Mouse (Mus musculus) lung, embryonic 14.5 days (tissue): ENCODE results near the gene Rab12. TPM values are rescaled to one million over a fixed set of nuclear protein-coding genes. Genes with fewer than 3 reads are reported as not detected.

Experiments
- ATAC-seq: fragments of 200-750 bp; cut with Nextera tagmentation; 2 replicates; pipeline ENCODE4 v1.8.0; 2017; ENCODE audit warnings: mild to moderate bottlenecking, moderate TSS enrichment, moderate library complexity; ENCODE audit not compliant: insufficient read depth
- DNase-seq: peaks from one replicate; pipeline ENCODE4 v3.0.0-alpha.2; 2015
- H3K27ac ChIP-seq: fragments of 300-500 bp; sonication (generic); 2 replicates; pipeline ENCODE4 v1.5.1; 2014; ENCODE audit warnings: low read depth, mild to moderate bottlenecking, moderate library complexity
- H3K27me3 ChIP-seq: fragments of 300-500 bp; sonication (generic); 2 replicates; pipeline ENCODE4 v1.6.1; 2014; ENCODE audit warnings: low read length, control low read depth; ENCODE audit not compliant: insufficient read depth
- H3K36me3 ChIP-seq: fragments of 300-500 bp; sonication (generic); 2 replicates; pipeline ENCODE4 v1.6.1; 2014; ENCODE audit warnings: control low read depth; ENCODE audit not compliant: insufficient read depth
- H3K4me1 ChIP-seq: fragments of 300-500 bp; sonication (generic); 2 replicates; pipeline ENCODE4 v1.6.1; 2014; ENCODE audit warnings: antibody characterized with exemption, control low read depth; ENCODE audit not compliant: insufficient read depth
- H3K4me2 ChIP-seq: fragments of 300-500 bp; sonication (generic); 2 replicates; pipeline ENCODE4 v1.6.1; 2014; ENCODE audit warnings: mild to moderate bottlenecking
- H3K4me3 ChIP-seq: fragments of 300-500 bp; sonication (generic); 2 replicates; pipeline ENCODE4 v1.5.1; 2014; ENCODE audit warnings: low read depth, low read length
- H3K9ac ChIP-seq: fragments of 300-500 bp; sonication (generic); 2 replicates; pipeline ENCODE4 v1.6.1; 2014
- H3K9me3 ChIP-seq: fragments of 300-500 bp; sonication (generic); 2 replicates; pipeline ENCODE4 v1.6.1; 2016; ENCODE audit warnings: low read depth, low read length, control low read depth
- CTCF ChIP-seq: IDR thresholded peaks from 2 replicates; pipeline ENCODE4 v1.5.1; 2016; ENCODE audit warnings: antibody characterized with exemption, low read depth
- WGBS: fragments of 180-500 bp; shearing (Covaris S2); extraction: QIAGEN DNeasy Blood & Tissue Kit; methylation state at CpG from one replicate; pipeline ENCODE4 v1.1.7; 2014; 5-methylcytosine and 5-hydroxymethylcytosine counted together
- polyA plus RNA-seq: library from polyadenylated mRNA; unstranded; fragments of >200 nt; fragmentation: Nextera tagmentation; extraction: Ambion mirVana; gene quantifications from 2 replicates; pipeline ENCODE4 v1.2.1, GENCODE M21; 2014

The Rab12 gene
- polyA plus RNA-seq, 1 experiment from 2014 or later = 67.4 TPM

- ATAC-seq (no peak), DNase-seq (no peak)
- H3K36me3 ChIP-seq = no peaks in the 10 kb centered on the region
- no peak for TF ChIP-seq CTCF
- H3K4me2 ChIP-seq = no peak overlapping the region
- no peak overlapping the region for H3K27ac ChIP-seq
- 74% methylated on average over 9 of the region's 9 CpGs for WGBS
- H3K4me3 ChIP-seq = no peak overlapping the region
- H3K4me1 ChIP-seq = no peaks in the 10 kb centered on the region
- H3K9me3 ChIP-seq = no peaks in the 10 kb centered on the region
- peaks cover 15% of the 10 kb centered on the region for H3K27me3 ChIP-seq
- no peak overlapping the region for H3K9ac ChIP-seq
Observed at GRCm38 (mm10) chr17:66483651-66484454, 35.7 kb downstream of the Rab12 start.

GRCm38 (mm10) chr17:66481295-66481694 lies 38.2 kb downstream of the Rab12 start:
- DNase-seq (no peak), ATAC-seq (no peak)
- Histone ChIP-seq H3K4me2 (no peak overlapping the region), H3K27ac (no peak overlapping the region), H3K27me3 (peaks cover 22% of the 10 kb centered on the region), H3K36me3 (no peaks in the 10 kb centered on the region), H3K4me3 (no peak overlapping the region), H3K9me3 (no peaks in the 10 kb centered on the region), H3K4me1 (no peaks in the 10 kb centered on the region), H3K9ac (no peak overlapping the region)
- no peak for TF ChIP-seq CTCF
- WGBS = 70% methylated on average over 5 of the region's 5 CpGs

- H3K4me1 ChIP-seq = no peaks in the 10 kb centered on the region
- H3K4me2 ChIP-seq = peak overlapping the region; percentile 38
- no peak for ATAC-seq
- H3K4me3 ChIP-seq = no peak overlapping the region; the same call in 1 of the 2 replicates
- H3K27me3 ChIP-seq = peaks cover 22% of the 10 kb centered on the region
- DNase-seq = no peak
- H3K9me3 ChIP-seq = no peaks in the 10 kb centered on the region
- TF ChIP-seq CTCF = no peak
- H3K9ac ChIP-seq = no peak overlapping the region
- 35% methylated on average over 17 of the region's 17 CpGs for WGBS
- no peaks in the 10 kb centered on the region for H3K36me3 ChIP-seq
- no peak overlapping the region for H3K27ac ChIP-seq
Observed at GRCm38 (mm10) chr17:66480491-66481278, 38.8 kb downstream of the Rab12 start.

GRCm38 (mm10) chr17:66479813-66480490 lies 39.6 kb downstream of the Rab12 start:
- H3K9me3 ChIP-seq = no peaks in the 10 kb centered on the region
- H3K9ac ChIP-seq = no peak overlapping the region
- peak overlapping the region; percentile 6; the same call in 1 of the 2 replicates for H3K4me3 ChIP-seq
- H3K4me1 ChIP-seq = no peaks in the 10 kb centered on the region
- WGBS = 16% methylated on average over 21 of the region's 21 CpGs
- peaks cover 22% of the 10 kb centered on the region for H3K27me3 ChIP-seq
- no peak for TF ChIP-seq CTCF
- no peak overlapping the region for H3K27ac ChIP-seq
- H3K36me3 ChIP-seq = no peaks in the 10 kb centered on the region
- 0 out of 2 replicates have a peak, but pooled peaks have one; percentile 37 for ATAC-seq
- peak overlapping the region; percentile 38 for H3K4me2 ChIP-seq
- no peak for DNase-seq

GRCm38 (mm10) chr17:66479311-66479710 lies 40.2 kb downstream of the Rab12 start:
- Histone ChIP-seq H3K27me3 (peaks cover 22% of the 10 kb centered on the region), H3K4me1 (no peaks in the 10 kb centered on the region), H3K9ac (no peak overlapping the region), H3K9me3 (no peaks in the 10 kb centered on the region), H3K4me3 (no peak overlapping the region), H3K27ac (no peak overlapping the region), H3K36me3 (no peaks in the 10 kb centered on the region), H3K4me2 (peak overlapping the region; percentile 38)
- no peak for TF ChIP-seq CTCF
- DNase-seq (peak; percentile 39), ATAC-seq (no peak)
- WGBS = 29% methylated on average over 13 of the region's 13 CpGs

GRCm38 (mm10) chr17:66473205-66473604 lies 46.3 kb downstream of the Rab12 start:
- H3K4me3 ChIP-seq = no peak overlapping the region
- no peak for TF ChIP-seq CTCF
- no peaks in the 10 kb centered on the region for H3K36me3 ChIP-seq
- no peaks in the 10 kb centered on the region for H3K9me3 ChIP-seq
- H3K4me2 ChIP-seq = no peak overlapping the region
- ATAC-seq (no peak), DNase-seq (no peak)
- no peak overlapping the region for H3K9ac ChIP-seq
- no peaks in the 10 kb centered on the region for H3K4me1 ChIP-seq
- H3K27me3 ChIP-seq = 0 out of 2 replicates have a peak, but pooled peaks cover 1% of the 10 kb centered on the region
- no peak overlapping the region for H3K27ac ChIP-seq
- 86% methylated on average over 1 of the region's 1 CpGs for WGBS

GRCm38 (mm10) chr17:66471775-66472174 lies 47.8 kb downstream of the Rab12 start:
- H3K27ac ChIP-seq = no peak overlapping the region
- H3K36me3 ChIP-seq = no peaks in the 10 kb centered on the region
- no peak for ATAC-seq
- H3K4me1 ChIP-seq = no peaks in the 10 kb centered on the region
- no peaks in the 10 kb centered on the region for H3K9me3 ChIP-seq
- DNase-seq = no peak
- TF ChIP-seq CTCF = no peak
- H3K9ac ChIP-seq = no peak overlapping the region
- H3K27me3 ChIP-seq = no peaks in the 10 kb centered on the region
- no peak overlapping the region for H3K4me3 ChIP-seq
- H3K4me2 ChIP-seq = no peak overlapping the region
- WGBS = 37% methylated on average over 5 of the region's 5 CpGs
